Mouse (Mus musculus) limb, embryonic 14.5 days (tissue): Measurements from ENCODE around the gene 4933411K16Rik. TPM values are rescaled to one million over a fixed set of nuclear protein-coding genes. Genes with fewer than 3 reads are reported as not detected.

Source experiments
- ATAC-seq: fragments of 200-750 bp; cut with Nextera tagmentation; 2 replicates; pipeline ENCODE4 v1.8.0; 2017; ENCODE audit warnings: low read depth, moderate number of reproducible peaks, moderate TSS enrichment; ENCODE audit not compliant: low FRiP score
- DNase-seq: peaks from one replicate; pipeline ENCODE4 v3.0.0-alpha.2; 2015; ENCODE audit warnings: low spot score
- H3K27ac ChIP-seq: fragments of 300-500 bp; sonication (generic); replicated peaks from 2 replicates; pipeline ENCODE4 v1.5.1; 2014; ENCODE audit warnings: low read depth, mild to moderate bottlenecking, low read length, moderate library complexity, mixed read lengths
- H3K27me3 ChIP-seq: fragments of 300-500 bp; sonication (generic); 2 replicates; pipeline ENCODE4 v1.6.1; 2014; ENCODE audit warnings: low read length, mixed read lengths; ENCODE audit not compliant: control insufficient read depth, insufficient read depth
- H3K36me3 ChIP-seq: fragments of 300-500 bp; sonication (generic); 2 replicates; pipeline ENCODE4 v1.6.1; 2014; ENCODE audit warnings: mild to moderate bottlenecking, low read length, moderate library complexity, mixed read lengths; ENCODE audit not compliant: control insufficient read depth, insufficient read depth
- H3K4me1 ChIP-seq: fragments of 300-500 bp; sonication (generic); 2 replicates; pipeline ENCODE4 v1.6.1; 2014; ENCODE audit warnings: antibody characterized with exemption, low read length, mixed read lengths; ENCODE audit not compliant: control insufficient read depth, insufficient read depth
- H3K4me2 ChIP-seq: fragments of 300-500 bp; sonication (generic); replicated peaks from 2 replicates; pipeline ENCODE4 v1.6.1; 2014; ENCODE audit warnings: low read depth, mild to moderate bottlenecking, low read length, moderate library complexity; ENCODE audit not compliant: severe bottlenecking
- H3K4me3 ChIP-seq: fragments of 300-500 bp; sonication (generic); replicated peaks from 2 replicates; pipeline ENCODE4 v1.5.1; 2014; ENCODE audit warnings: low read length
- H3K9ac ChIP-seq: fragments of 300-500 bp; sonication (generic); 2 replicates; pipeline ENCODE4 v1.6.1; 2014; ENCODE audit warnings: mild to moderate bottlenecking, low read depth, low read length, moderate library complexity; ENCODE audit not compliant: severe bottlenecking
- H3K9me3 ChIP-seq: fragments of 300-500 bp; sonication (generic); 2 replicates; pipeline ENCODE4 v1.6.1; 2016; ENCODE audit warnings: low read length; ENCODE audit not compliant: control insufficient read depth
- POLR2A ChIP-seq: fragments of 200-500 bp; IDR thresholded peaks from 2 replicates; pipeline ENCODE4 v1.8.0; 2012; ENCODE audit warnings: inconsistent platforms, mild to moderate bottlenecking, moderate library complexity, borderline replicate concordance; ENCODE audit not compliant: insufficient read depth, insufficient read length; ENCODE audit errors: extremely low read depth
- WGBS: fragments of 180-500 bp; shearing (Covaris S2); extraction: QIAGEN DNeasy Blood & Tissue Kit; methylation state at CpG from one replicate; pipeline ENCODE4 v1.1.7; 2014; 5-methylcytosine and 5-hydroxymethylcytosine counted together
- polyA plus RNA-seq, 2 experiments: library from polyadenylated mRNA; depleted of rRNA in 1 of 2; stranded (reverse) in 1 of 2; unstranded in 1 of 2; fragments of >200 nt; fragmentation: Nextera tagmentation in 1 of 2; extraction: Ambion mirVana in 1 of 2; gene quantifications; 2 replicates each; pipeline versions ENCODE4 v1.2.1 to v1.2.3; 2012 to 2014

4933411K16Rik gene
- polyA plus RNA-seq, 2 experiments: 0.34 TPM; not detected in 1

GRCm38 (mm10) chr19:42009067-42009466 lies 43.0 kb upstream of the 4933411K16Rik start:
- H3K9me3 ChIP-seq: no peaks in the 10 kb centered on the region
- H3K4me2 ChIP-seq: no peak overlapping the region
- ATAC-seq (no peak; the same call in 1 of the 2 replicates), DNase-seq (no peak)
- TF ChIP-seq POLR2A: no peak
- peaks cover 31% of the 10 kb centered on the region for H3K4me1 ChIP-seq
- H3K4me3 ChIP-seq: no peak overlapping the region
- WGBS: 21% methylated on average over 7 of the region's 7 CpGs
- H3K36me3 ChIP-seq: 0 out of 2 replicates have a peak, but pooled peaks cover 3% of the 10 kb centered on the region
- H3K27me3 ChIP-seq: no peaks in the 10 kb centered on the region
- H3K9ac ChIP-seq: no peak overlapping the region; the same call in 1 of the 2 replicates
- peak overlapping the region; percentile 9 for H3K27ac ChIP-seq

- no peaks in the 10 kb centered on the region for H3K27me3 ChIP-seq
- 72% methylated on average over 4 of the region's 4 CpGs for WGBS
Measured at GRCm38 (mm10) chr19:42010436-42010835, 41.6 kb upstream of the 4933411K16Rik start.

GRCm38 (mm10) chr19:42011123-42011522 lies 40.9 kb upstream of the 4933411K16Rik start:
- Histone ChIP-seq H3K4me3 (no peak overlapping the region), H3K36me3 (0 out of 2 replicates have a peak, but pooled peaks cover 3% of the 10 kb centered on the region), H3K4me2 (no peak overlapping the region), H3K27ac (no peak overlapping the region), H3K9me3 (no peaks in the 10 kb centered on the region), H3K9ac (no peak overlapping the region), H3K4me1 (peaks cover 18% of the 10 kb centered on the region), H3K27me3 (no peaks in the 10 kb centered on the region)
- no peak for TF ChIP-seq POLR2A
- ATAC-seq (no peak), DNase-seq (no peak)
- WGBS: 76% methylated on average over 7 of the region's 7 CpGs

More at GRCm38 (mm10) chr19:42010436-42010835, 41.6 kb upstream of the 4933411K16Rik start:
- no peak for DNase-seq
- Histone ChIP-seq H3K4me1 (peaks cover 20% of the 10 kb centered on the region), H3K27ac (no peak overlapping the region), H3K9ac (no peak overlapping the region), H3K9me3 (no peaks in the 10 kb centered on the region), H3K4me3 (no peak overlapping the region), H3K36me3 (0 out of 2 replicates have a peak, but pooled peaks cover 3% of the 10 kb centered on the region), H3K4me2 (no peak overlapping the region)
- no peak for TF ChIP-seq POLR2A
- ATAC-seq: no peak

- H3K36me3 ChIP-seq: 0 out of 2 replicates have a peak, but pooled peaks cover 3% of the 10 kb centered on the region
- no peak overlapping the region for H3K9ac ChIP-seq
- no peak overlapping the region for H3K4me2 ChIP-seq
- TF ChIP-seq POLR2A: no peak
- H3K4me1 ChIP-seq: peaks cover 27% of the 10 kb centered on the region
- no peak overlapping the region for H3K27ac ChIP-seq
- ATAC-seq: no peak
- 84% methylated on average over 3 of the region's 3 CpGs for WGBS
- no peak for DNase-seq
- H3K4me3 ChIP-seq: no peak overlapping the region
- H3K9me3 ChIP-seq: no peaks in the 10 kb centered on the region
- H3K27me3 ChIP-seq: no peaks in the 10 kb centered on the region
Measured at GRCm38 (mm10) chr19:42014231-42014825, 37.7 kb upstream of the 4933411K16Rik start.

- no peak overlapping the region for H3K4me3 ChIP-seq
- ATAC-seq: no peak
- no peak for TF ChIP-seq POLR2A
- H3K4me2 ChIP-seq: no peak overlapping the region
- peaks cover 27% of the 10 kb centered on the region for H3K4me1 ChIP-seq
- WGBS: 83% methylated on average over 6 of the region's 6 CpGs
- no peak overlapping the region for H3K9ac ChIP-seq
- no peak overlapping the region for H3K27ac ChIP-seq
- H3K9me3 ChIP-seq: no peaks in the 10 kb centered on the region
- H3K36me3 ChIP-seq: 0 out of 2 replicates have a peak, but pooled peaks cover 3% of the 10 kb centered on the region
- no peak for DNase-seq
- H3K27me3 ChIP-seq: no peaks in the 10 kb centered on the region
Measured at GRCm38 (mm10) chr19:42015001-42015400, 37.0 kb upstream of the 4933411K16Rik start.

- TF ChIP-seq POLR2A: no peak
- Histone ChIP-seq H3K36me3 (0 out of 2 replicates have a peak, but pooled peaks cover 3% of the 10 kb centered on the region), H3K9me3 (no peaks in the 10 kb centered on the region), H3K27me3 (no peaks in the 10 kb centered on the region), H3K4me1 (peaks cover 27% of the 10 kb centered on the region), H3K27ac (peak overlapping the region; percentile 73), H3K9ac (no peak overlapping the region), H3K4me2 (no peak overlapping the region), H3K4me3 (no peak overlapping the region)
- 59% methylated on average over 4 of the region's 4 CpGs for WGBS
- ATAC-seq (no peak), DNase-seq (no peak)
Measured at GRCm38 (mm10) chr19:42016251-42016650, 35.8 kb upstream of the 4933411K16Rik start.
